16 mouse cellular contexts compared by ENCODE assay signal in genomic region chr17:71118607-71119006, GRCm38 (mm10).
A peak's percentile ranks its signal among the peaks of the same experiment; 100 is the strongest.
DNase-seq lines count a peak whose midpoint lies in the region; ATAC-seq and TF ChIP-seq lines count a peak whose summit lies in the region.
"Had no signal": no experiment of that assay in that cellular context is flagged by ENCODE, and none has a peak within 500 bp of the region (broad histone marks: within the 10 kb centered on the region; RNA-seq: fewer than 3 reads in every experiment).

No protein-coding gene starts in this region.

- no peaks in the 10 kb centered on the region for H3K9me3 ChIP-seq in heart, embryonic 10.5 days
- no peaks in the 10 kb centered on the region for H3K9me3 ChIP-seq in kidney, embryonic 16.5 days (ENCODE audit: low read length)
- H3K9me3 ChIP-seq: hindbrain, embryonic 12.5 days; limb, embryonic 15.5 days; lung, embryonic 15.5 days had no signal

- peak overlapping the region; percentile 78; the same call in 1 of the 2 replicates for H3K27ac ChIP-seq in heart, embryonic 10.5 days
- no peak overlapping the region for H3K27ac ChIP-seq in thymus, adult 2 months (ENCODE audit: control insufficient read depth, insufficient read depth, low read length)
- H3K27ac ChIP-seq in kidney, embryonic 16.5 days (ENCODE audit: low read length): no peak overlapping the region
- H3K27ac ChIP-seq: gastrocnemius, adult 2 months; hindbrain, embryonic 12.5 days; limb, embryonic 15.5 days; lung, embryonic 15.5 days had no signal

- H3K27me3 ChIP-seq in heart, embryonic 10.5 days (ENCODE audit: insufficient read depth, poor library complexity, severe bottlenecking): no peaks in the 10 kb centered on the region
- no peaks in the 10 kb centered on the region for H3K27me3 ChIP-seq in thymus, adult 2 months (ENCODE audit: control insufficient read depth, insufficient read depth, low read length)
- no peaks in the 10 kb centered on the region for H3K27me3 ChIP-seq in kidney, embryonic 16.5 days (ENCODE audit: insufficient read depth, low read length)
- H3K27me3 ChIP-seq: hindbrain, embryonic 12.5 days; limb, embryonic 15.5 days; lung, embryonic 15.5 days had no signal

- ATAC-seq in kidney, embryonic 16.5 days (ENCODE audit: low FRiP score, low TSS enrichment): no peak
- no peak for ATAC-seq in activated CD4-positive, CD25-positive, alpha-beta regulatory T cell, adult 4 months
- ATAC-seq: forebrain, embryonic 16.5 days had no signal

- TF ChIP-seq CTCF in thymus, adult 2 months (IDR thresholded peaks at IDR 0.05; ENCODE audit: borderline replicate concordance, control insufficient read depth, extremely low read depth, insufficient read depth, low read length, poor library complexity): no peak

- 53% methylated on average over 4 of the region's 4 CpGs for WGBS in heart, embryonic 10.5 days
- 11% methylated on average over 4 of the region's 4 CpGs for WGBS in thymus, adult 2 months
- 76% methylated on average over 4 of the region's 4 CpGs for WGBS in kidney, embryonic 16.5 days

- H3K36me3 ChIP-seq in heart, embryonic 10.5 days: peaks cover 63% of the 10 kb centered on the region
- no peaks in the 10 kb centered on the region for H3K36me3 ChIP-seq in thymus, adult 2 months (ENCODE audit: control insufficient read depth, insufficient read depth, low read length)
- no peaks in the 10 kb centered on the region for H3K36me3 ChIP-seq in kidney, embryonic 16.5 days (ENCODE audit: insufficient read depth, low read length)
- H3K36me3 ChIP-seq: hindbrain, embryonic 12.5 days; limb, embryonic 15.5 days; lung, embryonic 15.5 days had no signal

- no peak for TF ChIP-seq POLR2A in thymus, adult 2 months (IDR thresholded peaks at IDR 0.05; ENCODE audit: control insufficient read depth, extremely low read depth, insufficient read depth, low read length, poor library complexity)

- H3K4me3 ChIP-seq in heart, embryonic 10.5 days: no peak overlapping the region
- H3K4me3 ChIP-seq in thymus, adult 2 months (ENCODE audit: control insufficient read depth, insufficient read depth, low read length): no peak overlapping the region
- no peak overlapping the region for H3K4me3 ChIP-seq in kidney, embryonic 16.5 days (ENCODE audit: low read length)
- H3K4me3 ChIP-seq: erythroblast, embryonic 14.5 days; gastrocnemius, adult 2 months; hindbrain, embryonic 12.5 days; limb, embryonic 15.5 days; lung, embryonic 15.5 days had no signal

- peaks cover 37% of the 10 kb centered on the region for H3K4me1 ChIP-seq in heart, embryonic 10.5 days
- H3K4me1 ChIP-seq in thymus, adult 2 months (replicated peaks; ENCODE audit: control insufficient read depth, insufficient read depth, low read length): peaks cover 17% of the 10 kb centered on the region
- peaks cover 10% of the 10 kb centered on the region for H3K4me1 ChIP-seq in kidney, embryonic 16.5 days (ENCODE audit: insufficient read depth, low read length)
- H3K4me1 ChIP-seq: hindbrain, embryonic 12.5 days; lung, embryonic 15.5 days had no signal

- H3K9ac ChIP-seq in kidney, embryonic 16.5 days (replicated peaks; ENCODE audit: low read length): no peak overlapping the region
- H3K9ac ChIP-seq: hindbrain, embryonic 12.5 days; limb, embryonic 15.5 days; lung, embryonic 15.5 days had no signal

- DNase-seq in heart, embryonic 10.5 days (ENCODE audit: low spot score): no peak
- no peak for DNase-seq in heart, adult 9 months (ENCODE audit: low spot score in 2 of 2)
- peak; percentile 33 for DNase-seq in CD4-positive, CD25-positive, alpha-beta regulatory T cell, adult 2 months (ENCODE audit: low read depth, low spot score)
- DNase-seq in brain, adult 2 months (ENCODE audit: low read depth, low spot score): peak; percentile 40
- peak; percentile 44 for DNase-seq in thymus, adult 2 months
- DNase-seq in retina, embryonic 14.5 days (ENCODE audit: low spot score): no peak
- DNase-seq: cerebellum, postnatal 10 days; gastrocnemius, adult 2 months; kidney, adult 2 months had no signal

- H3K4me2 ChIP-seq in kidney, embryonic 16.5 days (replicated peaks; ENCODE audit: low read depth, low read length): no peak overlapping the region
- H3K4me2 ChIP-seq: hindbrain, embryonic 12.5 days; limb, embryonic 15.5 days; lung, embryonic 15.5 days had no signal

Comparison
In these comparisons a context has a peak if more than half of its experiments do, and no peak if none do; other contexts are left out.
1. DNase-seq: peak in CD4-positive, CD25-positive, alpha-beta regulatory T cell, adult 2 months (single experiment), brain, adult 2 months (single experiment) and thymus, adult 2 months (single experiment); none in heart, embryonic 10.5 days (single experiment), heart, adult 9 months (0 of 2) and retina, embryonic 14.5 days (single experiment).